Mouse (Mus musculus): ENCODE data around the gene Prkag3.

DNA sequence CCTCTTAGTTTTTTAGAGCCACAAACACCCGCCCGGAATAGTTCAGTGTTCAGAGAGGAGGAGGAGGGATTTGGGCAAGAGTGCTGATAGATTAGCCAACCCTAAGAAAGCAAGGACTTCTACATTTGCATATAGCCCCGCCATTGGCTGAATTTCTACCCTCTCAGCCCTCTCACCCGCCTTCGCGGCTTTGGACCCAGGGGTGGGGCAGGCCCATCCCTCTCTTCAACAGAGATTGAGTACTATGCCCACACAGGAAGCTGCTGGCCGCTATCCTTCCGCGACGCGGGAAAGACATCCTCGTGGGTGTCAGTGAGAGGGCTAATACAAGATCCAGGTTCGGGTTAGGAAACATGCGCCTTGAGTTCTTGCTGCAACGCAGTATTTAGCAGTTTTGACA is 24.1 kb upstream of the Prkag3 start:
- no peak for TF ChIP-seq CTCF (IDR thresholded peaks at IDR 0.05; ENCODE audit: low read depth)
- no peak for TF ChIP-seq EP300 (IDR thresholded peaks at IDR 0.05; ENCODE audit: low read depth)
